Mouse (Mus musculus): ENCODE data around the gene Olfr1311. TPM values are rescaled to one million over a fixed set of nuclear protein-coding genes. Genes with fewer than 3 reads are reported as not detected.
"Not testable (repeated sequence)": the region's sequence is repeated elsewhere in the genome, so short reads cannot be mapped to it uniquely, and the experiment has no call there.

Gene Olfr1311
- total RNA-seq (2014; fragmentation: Nextera tagmentation) (not detected in 2 replicates), total RNA-seq (2017) (not detected in 2 replicates)

DNA sequence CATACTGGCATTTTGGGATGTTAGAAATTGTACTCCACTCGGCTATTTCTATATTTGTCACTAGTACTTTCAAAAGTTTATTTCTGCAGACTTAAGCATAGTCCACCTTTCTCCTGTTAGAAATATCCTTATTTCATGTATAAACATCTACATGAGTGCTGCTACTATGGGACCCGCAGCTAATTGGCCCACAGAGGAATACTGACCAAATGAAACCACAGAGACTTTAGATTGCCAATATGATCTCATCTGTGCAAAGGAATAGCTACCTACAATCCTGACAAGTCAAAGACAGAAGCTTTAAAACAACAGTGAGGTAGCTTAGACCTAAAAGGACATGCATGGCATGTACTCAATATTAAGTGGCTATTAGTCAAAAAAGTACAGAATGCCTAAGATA, at the start of gene Olfr1311:
Olfr1311 (minus strand) TSS at position 101 of the 400 bp plus-strand sequence.
- no peak for ATAC-seq (replicated peaks; ENCODE audit: low FRiP score, low TSS enrichment, poor library complexity, severe bottlenecking)

- ATAC-seq (replicated peaks; ENCODE audit: low FRiP score, low TSS enrichment, poor library complexity, severe bottlenecking), result no peak
Observed at GRCm38 (mm10) chr2:112050138-112050537, 25.9 kb upstream of the Olfr1311 start, which contains the start of gene Olfr1312. Gene Olfr1312, minus strand, starts transcription at chr2:112050238.

- ATAC-seq (replicated peaks; ENCODE audit: low FRiP score, low TSS enrichment, poor library complexity, severe bottlenecking), result not testable (repeated sequence)
Observed at GRCm38 (mm10) chr2:112026971-112027370, 2.8 kb upstream of the Olfr1311 start.

- ATAC-seq (replicated peaks; ENCODE audit: low FRiP score, low TSS enrichment, poor library complexity, severe bottlenecking), result no peak
Observed at GRCm38 (mm10) chr2:112014900-112015299, 9.3 kb downstream of the Olfr1311 start.

- ATAC-seq (replicated peaks; ENCODE audit: low FRiP score, low TSS enrichment, poor library complexity, severe bottlenecking), result no peak
Observed at GRCm38 (mm10) chr2:112012608-112013007, 11.6 kb downstream of the Olfr1311 start, which contains the start of gene Olfr1310. Gene Olfr1310, minus strand, starts transcription at chr2:112012708.

GRCm38 (mm10) chr2:111990181-111990580, 34.0 kb downstream of the Olfr1311 start, which contains the start of gene Olfr1309:
Gene Olfr1309, minus strand, starts transcription at chr2:111990281.
- ATAC-seq (replicated peaks; ENCODE audit: low FRiP score, low TSS enrichment, poor library complexity, severe bottlenecking), result no peak

Other genes with a start within 250 kb of the Olfr1311 start
- gene Olfr1302, start 247.0 kb downstream of the Olfr1311 start, total RNA-seq (2014; fragmentation: Nextera tagmentation), result not detected in 2 replicates
- not detected in 2 replicates for gene Olfr1302, start 247.0 kb downstream of the Olfr1311 start, total RNA-seq (2017)
- gene Olfr1303, start 204.1 kb downstream of the Olfr1311 start, total RNA-seq (2014; fragmentation: Nextera tagmentation), result not detected in 2 replicates
- not detected in 2 replicates for gene Olfr1303, start 204.1 kb downstream of the Olfr1311 start, total RNA-seq (2017)
- gene Olfr1305, start 147.3 kb downstream of the Olfr1311 start, total RNA-seq (2014; fragmentation: Nextera tagmentation), result not detected in 2 replicates
- gene Olfr1305, start 147.3 kb downstream of the Olfr1311 start, total RNA-seq (2017), result not detected in 2 replicates
- gene Olfr1306, start 108.1 kb downstream of the Olfr1311 start, total RNA-seq (2014; fragmentation: Nextera tagmentation), result not detected in 2 replicates
- gene Olfr1306, start 108.1 kb downstream of the Olfr1311 start, total RNA-seq (2017), result not detected in 2 replicates
- not detected in 2 replicates for gene Olfr1307, start 75.0 kb downstream of the Olfr1311 start, total RNA-seq (2014; fragmentation: Nextera tagmentation)
- gene Olfr1307, start 75.0 kb downstream of the Olfr1311 start, total RNA-seq (2017), result not detected in 2 replicates
- gene Olfr1308, start 59.5 kb downstream of the Olfr1311 start, total RNA-seq (2014; fragmentation: Nextera tagmentation), result not detected in 2 replicates
- gene Olfr1308, start 59.5 kb downstream of the Olfr1311 start, total RNA-seq (2017), result not detected in 2 replicates
- gene Olfr1309, start 34.1 kb downstream of the Olfr1311 start, total RNA-seq (2014; fragmentation: Nextera tagmentation), result not detected in 2 replicates
- gene Olfr1309, start 34.1 kb downstream of the Olfr1311 start, total RNA-seq (2017), result not detected in 2 replicates
- not detected in 2 replicates for gene Olfr1310, start 11.7 kb downstream of the Olfr1311 start, total RNA-seq (2014; fragmentation: Nextera tagmentation)
- gene Olfr1310, start 11.7 kb downstream of the Olfr1311 start, total RNA-seq (2017), result not detected in 2 replicates
- not detected in 2 replicates for gene Olfr1312, start 25.8 kb upstream of the Olfr1311 start, total RNA-seq (2014; fragmentation: Nextera tagmentation)
- not detected in 2 replicates for gene Olfr1312, start 25.8 kb upstream of the Olfr1311 start, total RNA-seq (2017)
- not detected in 2 replicates for gene Olfr1313, start 53.4 kb upstream of the Olfr1311 start, total RNA-seq (2014; fragmentation: Nextera tagmentation)
- not detected in 2 replicates for gene Olfr1313, start 53.4 kb upstream of the Olfr1311 start, total RNA-seq (2017)
- gene Olfr1314, start 72.4 kb upstream of the Olfr1311 start, total RNA-seq (2014; fragmentation: Nextera tagmentation), result not detected in 2 replicates
- not detected in 2 replicates for gene Olfr1314, start 72.4 kb upstream of the Olfr1311 start, total RNA-seq (2017)
- not detected in 2 replicates for gene Olfr1315-ps1, start 91.0 kb upstream of the Olfr1311 start, total RNA-seq (2014; fragmentation: Nextera tagmentation)
- not detected in 2 replicates for gene Olfr1315-ps1, start 91.0 kb upstream of the Olfr1311 start, total RNA-seq (2017)
- not detected in 2 replicates for gene Olfr1316, start 110.6 kb upstream of the Olfr1311 start, total RNA-seq (2014; fragmentation: Nextera tagmentation)
- gene Olfr1316, start 110.6 kb upstream of the Olfr1311 start, total RNA-seq (2017), result not detected in 2 replicates
- not detected in 2 replicates for gene Olfr1317, start 115.9 kb upstream of the Olfr1311 start, total RNA-seq (2014; fragmentation: Nextera tagmentation)
- gene Olfr1317, start 115.9 kb upstream of the Olfr1311 start, total RNA-seq (2017), result not detected in 2 replicates
- gene Olfr1318, start 129.8 kb upstream of the Olfr1311 start, total RNA-seq (2014; fragmentation: Nextera tagmentation), result not detected in 2 replicates
- gene Olfr1318, start 129.8 kb upstream of the Olfr1311 start, total RNA-seq (2017), result not detected in 2 replicates
- 2.4 and 3.4 TPM in 2 replicates for gene Lpcat4, start 215.1 kb upstream of the Olfr1311 start, total RNA-seq (2014; fragmentation: Nextera tagmentation)
- gene Lpcat4, start 215.1 kb upstream of the Olfr1311 start, total RNA-seq (2017), result 8.5 TPM in 1 of 2 replicates, not detected in the other
- gene Nutm1, start 234.9 kb upstream of the Olfr1311 start, total RNA-seq (2014; fragmentation: Nextera tagmentation), result not detected in 2 replicates
- gene Nutm1, start 234.9 kb upstream of the Olfr1311 start, total RNA-seq (2017), result 0.42 TPM in 1 of 2 replicates, not detected in the other
- gene Nop10, start 237.5 kb upstream of the Olfr1311 start, total RNA-seq (2014; fragmentation: Nextera tagmentation), result 165 and 205 TPM in 2 replicates
- gene Nop10, start 237.5 kb upstream of the Olfr1311 start, total RNA-seq (2017), result 238 and 272 TPM in 2 replicates
- gene Slc12a6, start 241.4 kb upstream of the Olfr1311 start, total RNA-seq (2014; fragmentation: Nextera tagmentation), result 44.5 and 62.2 TPM in 2 replicates
- gene Slc12a6, start 241.4 kb upstream of the Olfr1311 start, total RNA-seq (2017), result 41.3 and 53.0 TPM in 2 replicates
- 0.74 and 2.5 TPM in 2 replicates for gene Gm21985, start 241.9 kb upstream of the Olfr1311 start, total RNA-seq (2014; fragmentation: Nextera tagmentation)
- gene Gm21985, start 241.9 kb upstream of the Olfr1311 start, total RNA-seq (2017), result 1.6 TPM in 1 of 2 replicates, not detected in the other